Mouse (Mus musculus) cerebellum, adult (tissue): ENCODE results near the gene 1700003F12Rik.

ENCODE experiments used
- ATAC-seq: cut with Nextera tagmentation; 2 replicates; pipeline ENCODE4 v1.9.2; 2017; ENCODE audit warnings: mild to moderate bottlenecking, moderate library complexity, mixed read lengths; ENCODE audit not compliant: insufficient number of reproducible peaks, low FRiP score, low TSS enrichment

The 1700003F12Rik gene

GRCm38 (mm10) chr2:154548688-154549087, 1.8 kb downstream of the 1700003F12Rik start:
- no peak for ATAC-seq

- ATAC-seq = no peak
Observed at GRCm38 (mm10) chr2:154549127-154549885, 2.4 kb downstream of the 1700003F12Rik start.

DNA sequence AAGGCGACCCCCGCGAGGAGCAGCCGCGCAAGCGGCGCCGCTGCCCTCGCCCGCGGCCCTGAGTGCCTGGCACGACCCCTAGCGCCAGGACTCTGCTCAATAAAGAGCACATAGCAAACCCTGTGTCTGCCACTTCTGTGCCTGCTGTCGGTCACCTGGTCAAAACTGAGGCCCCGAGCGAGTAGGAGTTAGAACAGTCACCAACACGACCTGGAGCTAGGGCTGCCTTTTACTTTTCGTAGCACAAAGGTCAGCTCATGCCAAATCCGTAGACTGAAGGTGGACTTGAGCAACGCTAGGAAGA, 3.0 kb downstream of the 1700003F12Rik start:
- no peak for ATAC-seq

DNA sequence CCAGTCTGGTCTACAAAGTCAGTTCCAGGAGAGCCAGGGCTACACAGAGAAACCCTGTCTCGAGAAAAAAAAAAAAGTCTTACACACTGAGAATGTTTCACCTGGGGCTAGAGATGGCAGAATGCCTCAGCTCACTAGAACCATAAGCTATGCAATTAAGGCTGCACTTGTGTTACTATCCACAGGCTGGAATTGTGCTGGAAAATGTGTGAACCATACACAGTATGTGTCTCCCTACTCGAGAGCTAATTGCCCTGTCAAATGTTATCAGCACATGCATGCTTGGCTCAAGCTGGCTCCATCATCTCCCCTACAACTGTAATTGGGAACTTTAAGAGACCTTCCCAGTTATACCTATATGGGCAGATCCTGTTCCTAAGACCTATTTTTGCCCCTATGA, 4.1 kb downstream of the 1700003F12Rik start:
- no peak for ATAC-seq

- no peak for ATAC-seq
Observed at GRCm38 (mm10) chr2:154551476-154551875, 4.6 kb downstream of the 1700003F12Rik start, which contains the start of gene Actl10. Gene Actl10 (plus strand): TSS chr2:154551776.

DNA sequence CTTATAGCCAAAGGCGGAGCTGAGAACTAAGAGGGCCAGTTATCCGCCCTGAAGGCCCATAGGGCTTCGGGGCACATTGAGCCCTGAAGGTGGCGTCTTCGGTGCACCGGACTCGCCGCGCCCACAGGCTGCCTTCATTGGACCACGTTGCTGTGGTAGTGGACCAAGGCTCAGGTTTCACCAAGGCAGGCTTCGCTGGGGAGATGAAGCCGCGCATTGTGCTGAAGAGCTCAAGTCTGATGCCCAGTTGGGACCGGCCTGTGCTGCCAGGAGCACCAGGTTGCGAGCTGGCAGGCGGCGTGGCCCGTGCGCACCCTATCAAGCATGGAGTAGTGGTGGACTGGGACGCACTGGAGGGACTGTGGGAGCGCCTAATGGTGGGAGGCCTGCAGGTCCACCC, 5.0 kb downstream of the 1700003F12Rik start:
- ATAC-seq = peak; percentile 49; the same call in 1 of the 2 replicates

DNA sequence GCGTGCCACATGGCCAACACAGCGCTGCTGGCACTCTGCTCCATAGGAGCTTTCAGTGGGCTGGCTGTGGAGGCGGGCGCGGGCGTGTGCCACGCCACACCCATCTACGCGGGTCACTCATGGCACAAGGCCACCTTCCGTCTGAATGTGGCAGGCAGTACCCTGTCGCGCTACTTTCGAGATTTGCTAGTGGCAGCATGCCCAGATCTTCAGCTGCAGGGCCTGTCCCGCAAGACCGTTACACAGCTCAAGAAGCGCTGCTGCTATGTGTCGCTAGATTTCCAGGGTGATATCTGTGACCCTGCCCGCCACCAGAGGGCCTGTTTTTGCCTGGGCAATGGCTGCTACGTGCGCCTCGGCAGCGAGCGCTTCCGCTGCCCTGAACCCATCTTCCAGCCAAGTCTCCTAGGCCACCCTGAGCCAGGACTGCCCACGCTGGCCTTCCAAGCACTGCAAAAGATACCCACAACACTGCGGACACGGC, 5.6 kb downstream of the 1700003F12Rik start:
- peak; percentile 71 for ATAC-seq

DNA sequence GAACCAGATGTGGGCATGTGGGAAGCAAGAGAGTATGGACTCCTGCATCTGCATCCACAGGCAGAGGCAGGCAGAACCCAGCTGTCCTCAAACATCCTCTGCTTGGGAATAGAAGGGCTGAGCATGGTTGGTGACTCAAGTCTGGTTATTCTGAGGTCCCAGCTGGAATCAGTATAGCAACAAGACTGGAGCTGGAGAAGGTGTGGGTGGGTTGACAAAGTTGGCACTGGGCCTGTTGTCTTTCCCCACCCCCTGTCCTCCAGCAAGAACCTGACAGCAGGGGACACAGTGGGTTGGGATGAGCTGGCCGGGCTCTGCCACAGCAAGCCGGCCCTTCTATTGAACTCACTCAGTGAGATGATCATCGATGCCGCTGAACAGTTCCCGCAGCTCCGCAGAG, 8.3 kb downstream of the 1700003F12Rik start:
- ATAC-seq = no peak

DNA sequence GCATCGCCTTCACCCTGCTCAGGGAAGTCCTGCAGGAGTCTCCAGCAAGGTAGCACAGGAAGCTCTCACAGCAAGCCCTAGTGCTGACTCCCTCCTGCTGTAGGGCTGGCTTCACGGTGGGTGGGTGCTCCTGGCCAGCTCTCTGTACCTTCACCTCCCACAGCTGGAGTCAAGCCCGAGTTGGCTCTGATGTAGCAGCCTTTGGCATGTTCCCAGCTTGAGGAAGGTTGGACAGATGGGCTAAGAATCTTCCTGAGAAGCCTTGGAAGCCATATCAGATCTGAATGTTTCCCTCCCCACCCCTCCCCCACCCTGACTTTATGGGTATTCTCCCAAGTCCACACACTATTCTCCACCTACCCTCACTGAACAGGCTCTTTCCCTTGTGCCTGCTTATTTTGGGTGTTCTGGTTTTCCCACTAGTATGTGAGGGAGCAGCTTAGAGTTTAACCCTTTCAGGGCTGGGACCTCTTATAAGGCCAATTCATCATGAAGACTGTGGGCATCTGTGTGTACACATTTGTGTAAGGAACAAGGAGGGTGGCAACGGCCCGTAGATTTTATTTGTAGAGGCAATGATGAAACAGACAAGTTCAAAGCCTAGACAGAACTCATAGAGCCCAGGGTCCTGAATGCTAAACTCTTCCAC, 10.4 kb downstream of the 1700003F12Rik start:
- ATAC-seq = no peak

DNA sequence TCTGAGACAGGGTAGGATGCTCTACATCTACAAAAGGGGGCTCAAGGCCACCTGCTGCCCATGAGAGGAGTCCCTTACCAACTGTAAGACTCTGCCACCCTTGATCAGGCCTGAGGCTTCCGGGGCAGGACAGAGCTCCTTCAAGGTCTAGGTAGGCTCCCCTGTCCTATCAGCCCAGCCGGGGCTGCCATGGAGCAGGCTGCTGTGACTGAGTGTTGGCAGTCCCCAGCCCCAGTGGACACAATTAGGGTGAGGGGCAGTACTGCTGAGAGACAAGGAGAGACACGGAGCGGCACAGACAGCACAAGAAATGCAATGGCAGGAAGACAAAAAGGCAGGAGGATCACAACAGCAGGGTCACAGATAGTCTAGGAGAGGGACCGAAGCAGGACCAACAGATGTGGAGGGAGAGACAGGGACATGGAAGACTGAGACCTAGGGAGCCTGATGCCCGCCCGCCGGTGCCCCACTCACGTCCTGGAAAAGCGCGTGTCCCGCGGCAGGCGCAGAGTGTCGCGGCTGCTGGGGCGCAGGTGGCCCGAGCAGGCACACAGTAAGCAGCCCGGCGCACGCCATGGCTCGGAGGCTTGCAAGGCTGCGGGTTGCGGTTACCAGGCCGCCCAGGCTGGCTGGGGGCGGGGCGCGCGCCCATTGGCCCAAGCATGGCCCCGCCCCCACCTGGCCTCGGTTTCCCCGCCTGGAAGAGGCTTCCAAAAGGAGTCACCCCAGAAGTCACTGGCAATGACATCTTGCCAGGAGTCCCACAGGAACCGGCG, 11.6 kb downstream of the 1700003F12Rik start, which contains the start of gene Necab3:
Necab3 (minus strand) TSS at position 627 of the 776 bp plus-strand sequence.
- ATAC-seq = peak; percentile 54

GRCm38 (mm10) chr2:154563612-154564170, 16.8 kb downstream of the 1700003F12Rik start:
- ATAC-seq = no peak

- ATAC-seq = peak; percentile 74
Observed at GRCm38 (mm10) chr2:154565562-154565961, 18.7 kb downstream of the 1700003F12Rik start.

- ATAC-seq = no peak
Observed at GRCm38 (mm10) chr2:154566641-154567040, 19.8 kb downstream of the 1700003F12Rik start.

DNA sequence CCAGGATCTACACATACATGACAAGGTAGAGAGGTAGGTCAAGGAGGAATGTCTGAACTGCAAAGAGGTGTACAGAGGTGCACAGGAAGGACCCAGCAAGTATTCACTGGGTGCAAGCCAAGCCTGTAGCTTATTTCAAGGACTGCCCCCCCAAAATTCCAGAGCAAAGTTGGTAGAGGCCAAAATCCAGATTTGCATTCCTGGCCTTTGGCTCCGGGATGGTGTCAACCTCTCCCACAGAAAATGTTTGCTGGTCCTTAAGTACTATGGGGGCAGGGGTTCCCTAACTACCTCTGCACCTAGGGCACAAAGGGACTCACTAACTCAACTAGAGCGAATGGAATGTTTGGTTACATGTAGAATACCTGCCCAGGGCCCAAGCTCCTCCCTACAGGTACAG, 20.9 kb downstream of the 1700003F12Rik start:
- ATAC-seq = no peak

DNA sequence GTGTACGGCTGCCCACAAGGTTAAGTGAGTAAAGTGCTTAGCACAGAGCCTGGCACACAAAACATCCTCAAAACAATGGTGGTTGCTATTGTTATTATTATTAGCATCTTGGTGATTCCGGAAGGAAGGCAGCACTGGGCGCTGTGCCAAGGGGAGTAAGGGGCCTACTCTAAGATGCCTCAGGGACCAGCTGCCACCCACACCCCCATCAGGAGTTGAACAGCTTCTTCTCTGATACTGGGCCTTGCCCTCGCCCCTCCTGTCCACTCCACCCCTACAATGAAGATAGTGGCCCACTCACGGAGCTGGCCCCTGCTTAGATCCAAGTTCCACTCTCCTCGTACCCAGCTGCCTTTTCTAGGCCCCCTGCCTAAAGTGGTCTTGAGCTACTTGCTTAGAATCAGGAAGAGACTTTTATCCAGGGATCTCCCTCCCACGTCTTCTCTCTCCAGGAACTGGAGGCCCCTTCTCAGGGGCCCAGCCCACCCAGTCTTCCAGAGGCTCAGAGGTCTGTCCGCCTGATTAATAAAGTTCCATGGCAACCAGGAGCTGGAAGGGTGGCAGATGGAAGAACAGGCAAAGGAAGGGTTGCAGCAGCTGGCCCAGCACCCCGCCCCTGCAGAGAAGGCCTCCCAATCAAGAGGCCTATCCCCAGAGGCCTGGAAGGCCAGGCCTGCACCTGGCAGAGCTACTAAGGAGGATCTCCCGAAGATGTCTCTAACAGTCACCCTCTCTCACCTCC, 21.6 kb downstream of the 1700003F12Rik start:
- ATAC-seq = no peak

- no peak for ATAC-seq
Observed at GRCm38 (mm10) chr2:154569071-154569748, 22.3 kb downstream of the 1700003F12Rik start.

DNA sequence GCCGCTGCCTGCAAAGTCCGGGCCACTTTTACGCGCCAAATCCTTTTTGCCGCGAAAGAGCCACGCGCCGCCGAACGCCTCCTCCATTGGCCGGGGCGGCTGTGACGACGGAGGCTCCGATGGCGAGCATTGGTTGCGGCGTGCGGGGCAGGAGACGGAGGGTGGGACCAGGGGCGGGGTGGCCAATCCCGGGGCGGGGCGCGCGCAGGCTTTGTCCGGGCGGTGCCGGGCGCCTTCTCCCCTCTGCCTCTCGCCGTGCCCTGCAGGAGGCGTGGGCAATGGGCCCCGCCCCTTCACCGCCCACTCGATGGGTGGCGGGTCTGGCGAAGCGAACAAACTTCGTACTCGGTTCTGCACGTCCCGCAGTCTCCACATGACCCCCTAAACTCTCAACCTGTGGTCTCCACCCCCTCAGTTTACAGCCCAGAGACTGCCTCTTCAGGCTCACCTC, 23.0 kb downstream of the 1700003F12Rik start, which contains the start of gene E2f1:
E2f1 (minus strand) TSS at position 57 of the 451 bp plus-strand sequence.
- peak; percentile 96 for ATAC-seq

- ATAC-seq = no peak
Observed at GRCm38 (mm10) chr2:154570666-154571065, 23.8 kb downstream of the 1700003F12Rik start.

DNA sequence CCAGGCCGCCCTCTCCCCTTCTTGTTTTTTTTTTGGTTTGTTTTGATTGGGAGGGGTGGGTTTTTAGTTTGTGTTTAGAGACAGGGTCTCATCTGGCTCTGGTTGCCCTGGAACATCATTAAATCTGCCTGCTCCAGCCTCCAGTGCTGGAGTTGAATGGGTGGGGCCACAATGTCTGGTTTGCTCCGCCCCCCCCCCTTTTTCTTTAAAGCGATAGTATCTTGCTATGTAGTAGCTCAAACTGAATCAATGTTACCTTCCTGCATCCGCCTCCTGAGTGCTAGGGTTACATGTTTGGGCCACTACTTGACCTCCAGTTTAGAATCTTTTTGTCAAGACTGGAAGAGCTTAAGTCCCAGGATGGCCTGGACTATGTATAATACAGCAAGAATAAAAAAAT, 24.4 kb downstream of the 1700003F12Rik start:
- no peak for ATAC-seq
